Mouse (Mus musculus): Measurements from ENCODE around the gene Ccp110. TPM values are rescaled to one million over a fixed set of nuclear protein-coding genes. Genes with fewer than 3 reads are reported as not detected.

Ccp110 gene
- polyA plus RNA-seq, 1 experiment = 59.8 TPM

DNA sequence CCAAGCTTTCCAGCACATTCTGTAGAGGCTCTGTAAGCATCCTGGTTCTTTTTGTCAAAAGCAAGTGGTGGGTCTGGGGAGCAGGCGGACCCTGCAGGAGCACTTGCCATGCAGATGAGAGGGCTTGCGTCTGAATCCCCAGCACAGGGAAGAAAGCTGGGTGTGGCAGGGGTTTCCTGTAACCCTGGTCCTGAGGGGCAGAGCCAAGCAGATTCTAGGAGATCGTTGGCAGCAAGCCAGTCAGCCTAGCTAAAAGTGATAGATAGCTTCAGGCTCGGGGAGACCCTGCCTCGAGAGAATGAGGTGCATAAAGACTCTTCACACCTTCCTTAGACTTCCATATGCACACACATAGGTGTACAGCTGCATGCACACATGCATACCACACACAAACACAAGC, 47.0 kb downstream of the Ccp110 start:
- Histone ChIP-seq H3K27ac (ENCODE audit: control insufficient read depth, insufficient read depth, low read depth, low read length) (no peak overlapping the region), H3K4me1 (ENCODE audit: control insufficient read depth, insufficient read depth, low read length) (no peaks in the 10 kb centered on the region), H3K27me3 (ENCODE audit: control insufficient read depth, insufficient read depth, low read length) (no peaks in the 10 kb centered on the region), H3K36me3 (ENCODE audit: control insufficient read depth, insufficient read depth, low read length) (no peaks in the 10 kb centered on the region; the same call in 1 of the 2 replicates), H3K4me3 (ENCODE audit: control insufficient read depth, low read depth, low read length) (no peak overlapping the region)
- TF ChIP-seq POLR2A (IDR thresholded peaks at IDR 0.05; ENCODE audit: control insufficient read depth, low read depth, low read length) (no peak), CTCF (IDR thresholded peaks at IDR 0.05; ENCODE audit: control insufficient read depth, insufficient read depth, insufficient replicate concordance, low read depth, low read length) (no peak)

DNA sequence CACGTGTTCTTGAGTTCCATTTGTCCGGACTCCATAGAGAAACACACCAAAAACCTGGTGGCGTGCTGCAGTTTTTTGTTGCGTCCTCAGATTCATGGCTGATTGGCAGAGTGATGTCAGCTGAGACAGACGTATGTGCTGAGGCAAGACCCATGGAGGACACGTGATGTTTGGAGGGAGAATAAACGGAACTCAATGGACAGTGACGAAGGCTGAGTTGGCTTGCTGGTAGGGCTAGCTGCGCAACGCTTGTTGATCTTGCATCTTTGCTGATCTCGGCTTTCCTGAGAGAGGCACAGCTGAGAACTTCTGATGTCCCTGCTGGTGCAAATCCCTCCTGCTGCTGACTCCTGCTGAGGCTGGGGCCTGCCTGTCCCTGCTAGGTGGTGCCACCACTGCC, 51.6 kb downstream of the Ccp110 start:
- Histone ChIP-seq H3K36me3 (ENCODE audit: control insufficient read depth, insufficient read depth, low read length) (no peaks in the 10 kb centered on the region; the same call in none of the 2 replicates), H3K4me3 (ENCODE audit: control insufficient read depth, low read depth, low read length) (no peak overlapping the region), H3K27me3 (ENCODE audit: control insufficient read depth, insufficient read depth, low read length) (no peaks in the 10 kb centered on the region), H3K27ac (ENCODE audit: control insufficient read depth, insufficient read depth, low read depth, low read length) (no peak overlapping the region), H3K4me1 (ENCODE audit: control insufficient read depth, insufficient read depth, low read length) (no peaks in the 10 kb centered on the region)
- no peak for TF ChIP-seq POLR2A (IDR thresholded peaks at IDR 0.05; ENCODE audit: control insufficient read depth, low read depth, low read length)
- no peak for TF ChIP-seq CTCF (IDR thresholded peaks at IDR 0.05; ENCODE audit: control insufficient read depth, insufficient read depth, insufficient replicate concordance, low read depth, low read length)

DNA sequence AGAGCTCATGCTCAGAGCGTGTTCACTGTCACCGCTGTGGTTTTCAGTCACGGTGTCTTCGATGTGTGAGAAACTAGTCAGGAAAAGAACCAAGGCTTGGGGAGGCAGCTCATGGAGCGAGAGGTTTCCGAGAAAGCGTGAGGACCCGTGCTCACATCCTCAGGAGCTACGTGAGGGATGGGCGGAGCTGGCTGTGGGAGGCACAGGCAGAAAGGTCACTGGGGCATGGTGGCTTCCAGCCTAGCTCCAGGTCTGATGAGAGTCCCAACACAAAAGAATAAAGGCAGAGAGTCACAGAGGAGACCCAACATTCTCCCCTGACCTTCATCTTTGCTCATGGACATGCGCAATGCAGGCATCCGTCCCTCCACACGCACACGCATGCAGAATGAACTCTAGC, 52.4 kb downstream of the Ccp110 start:
- Histone ChIP-seq H3K4me1 (ENCODE audit: control insufficient read depth, insufficient read depth, low read length) (no peaks in the 10 kb centered on the region), H3K36me3 (ENCODE audit: control insufficient read depth, insufficient read depth, low read length) (no peaks in the 10 kb centered on the region; the same call in none of the 2 replicates), H3K27me3 (ENCODE audit: control insufficient read depth, insufficient read depth, low read length) (no peaks in the 10 kb centered on the region), H3K4me3 (ENCODE audit: control insufficient read depth, low read depth, low read length) (no peak overlapping the region), H3K27ac (ENCODE audit: control insufficient read depth, insufficient read depth, low read depth, low read length) (no peak overlapping the region)
- TF ChIP-seq CTCF (IDR thresholded peaks at IDR 0.05; ENCODE audit: control insufficient read depth, insufficient read depth, insufficient replicate concordance, low read depth, low read length) (no peak), POLR2A (IDR thresholded peaks at IDR 0.05; ENCODE audit: control insufficient read depth, low read depth, low read length) (no peak)

DNA sequence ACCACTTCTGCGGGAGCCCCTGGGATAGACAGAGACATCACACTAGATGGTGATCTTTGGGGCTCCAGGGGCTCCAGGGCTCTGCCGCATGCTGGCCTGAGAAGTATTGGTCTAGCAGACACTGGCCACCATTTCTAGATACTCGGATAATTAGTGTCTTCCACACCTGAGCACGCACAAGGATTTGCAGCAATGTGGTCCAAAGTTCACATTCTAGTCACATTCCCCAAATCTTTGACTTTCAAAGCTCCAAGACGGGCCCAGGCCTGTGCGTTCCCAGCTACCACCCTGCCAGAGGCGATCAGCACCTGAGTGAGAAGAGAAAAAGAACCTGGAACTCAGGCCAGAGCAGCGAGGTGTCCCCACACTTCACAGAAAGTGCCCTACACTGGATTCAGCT, 53.3 kb downstream of the Ccp110 start:
- no peak for TF ChIP-seq POLR2A (IDR thresholded peaks at IDR 0.05; ENCODE audit: control insufficient read depth, low read depth, low read length)
- TF ChIP-seq CTCF (IDR thresholded peaks at IDR 0.05; ENCODE audit: control insufficient read depth, insufficient read depth, insufficient replicate concordance, low read depth, low read length) = no peak
- no peaks in the 10 kb centered on the region for H3K27me3 ChIP-seq (ENCODE audit: control insufficient read depth, insufficient read depth, low read length)
- no peak overlapping the region for H3K27ac ChIP-seq (ENCODE audit: control insufficient read depth, insufficient read depth, low read depth, low read length)

DNA sequence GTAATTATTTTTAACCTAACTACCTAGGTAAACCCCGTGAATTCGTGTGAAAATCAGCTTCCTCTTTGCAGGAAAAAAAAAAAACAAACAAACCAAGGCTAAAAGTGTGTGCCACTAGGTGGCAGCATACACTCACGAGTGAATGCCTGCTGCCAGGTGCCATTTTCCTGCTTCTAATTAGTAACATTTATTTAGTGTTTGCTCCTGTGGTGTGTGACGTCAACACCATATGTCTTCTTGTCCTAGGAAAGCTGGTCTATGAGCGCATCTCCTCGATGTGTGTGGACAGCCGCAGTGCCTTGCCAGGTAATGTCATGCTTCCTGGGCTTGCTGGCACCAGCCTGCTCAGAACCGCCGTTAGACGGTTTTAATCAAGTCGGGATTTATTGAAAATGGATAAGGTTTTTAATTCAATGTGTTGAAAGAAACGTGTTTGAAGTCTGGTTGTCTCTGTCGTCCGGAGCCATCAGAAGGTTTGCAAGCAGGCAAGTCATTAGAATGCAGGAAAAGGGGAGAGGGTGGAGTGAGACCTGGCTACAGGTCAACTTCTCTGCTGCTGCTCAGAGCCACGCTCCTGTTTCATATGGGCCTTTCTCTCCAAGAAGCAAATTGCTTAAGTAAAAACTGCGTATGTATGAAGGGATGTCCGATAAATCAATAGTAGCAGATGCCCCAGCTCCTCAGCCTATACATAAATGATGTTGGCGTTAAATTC, 53.9 kb downstream of the Ccp110 start:
- H3K27ac ChIP-seq (ENCODE audit: control insufficient read depth, insufficient read depth, low read depth, low read length) = no peak overlapping the region
- no peaks in the 10 kb centered on the region for H3K27me3 ChIP-seq (ENCODE audit: control insufficient read depth, insufficient read depth, low read length)

More for the DNA sequence above, 53.3 kb downstream of the Ccp110 start:
- Histone ChIP-seq H3K4me1 (ENCODE audit: control insufficient read depth, insufficient read depth, low read length) (no peaks in the 10 kb centered on the region), H3K4me3 (ENCODE audit: control insufficient read depth, low read depth, low read length) (no peak overlapping the region), H3K36me3 (ENCODE audit: control insufficient read depth, insufficient read depth, low read length) (no peaks in the 10 kb centered on the region; the same call in none of the 2 replicates)

DNA sequence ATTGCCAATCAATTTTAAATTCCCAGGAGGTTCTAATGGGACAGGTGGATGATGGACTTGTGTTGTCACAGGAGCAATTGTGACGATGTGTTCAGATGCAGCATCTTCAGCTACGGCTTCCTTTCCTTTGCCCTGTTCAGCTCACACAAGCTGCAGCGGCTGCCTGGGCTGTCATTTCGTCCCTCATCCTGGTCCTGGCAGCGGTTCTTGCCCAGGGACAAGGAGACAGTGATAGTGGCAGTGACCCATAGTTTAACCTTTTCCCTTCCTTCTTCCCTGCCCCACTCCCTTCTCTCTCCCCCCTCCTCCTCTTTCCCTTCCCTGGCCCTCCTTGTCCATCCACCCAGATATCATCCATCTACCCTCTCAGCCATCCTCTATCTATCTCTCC, 54.5 kb downstream of the Ccp110 start:
- no peak overlapping the region for H3K4me3 ChIP-seq (ENCODE audit: control insufficient read depth, low read depth, low read length)
- no peaks in the 10 kb centered on the region for H3K4me1 ChIP-seq (ENCODE audit: control insufficient read depth, insufficient read depth, low read length)
- no peaks in the 10 kb centered on the region for H3K27me3 ChIP-seq (ENCODE audit: control insufficient read depth, insufficient read depth, low read length)
- TF ChIP-seq POLR2A (IDR thresholded peaks at IDR 0.05; ENCODE audit: control insufficient read depth, low read depth, low read length) = no peak
- no peak for TF ChIP-seq CTCF (IDR thresholded peaks at IDR 0.05; ENCODE audit: control insufficient read depth, insufficient read depth, insufficient replicate concordance, low read depth, low read length)
- H3K36me3 ChIP-seq (ENCODE audit: control insufficient read depth, insufficient read depth, low read length) = no peaks in the 10 kb centered on the region; the same call in 1 of the 2 replicates
- H3K27ac ChIP-seq (ENCODE audit: control insufficient read depth, insufficient read depth, low read depth, low read length) = no peak overlapping the region

More for the DNA sequence above, 53.9 kb downstream of the Ccp110 start:
- Histone ChIP-seq H3K4me3 (ENCODE audit: control insufficient read depth, low read depth, low read length) (no peak overlapping the region), H3K36me3 (ENCODE audit: control insufficient read depth, insufficient read depth, low read length) (no peaks in the 10 kb centered on the region; the same call in none of the 2 replicates), H3K4me1 (ENCODE audit: control insufficient read depth, insufficient read depth, low read length) (no peaks in the 10 kb centered on the region)
- TF ChIP-seq CTCF (IDR thresholded peaks at IDR 0.05; ENCODE audit: control insufficient read depth, insufficient read depth, insufficient replicate concordance, low read depth, low read length) = no peak; the same call in 1 of the 2 replicates
- no peak for TF ChIP-seq POLR2A (IDR thresholded peaks at IDR 0.05; ENCODE audit: control insufficient read depth, low read depth, low read length)

DNA sequence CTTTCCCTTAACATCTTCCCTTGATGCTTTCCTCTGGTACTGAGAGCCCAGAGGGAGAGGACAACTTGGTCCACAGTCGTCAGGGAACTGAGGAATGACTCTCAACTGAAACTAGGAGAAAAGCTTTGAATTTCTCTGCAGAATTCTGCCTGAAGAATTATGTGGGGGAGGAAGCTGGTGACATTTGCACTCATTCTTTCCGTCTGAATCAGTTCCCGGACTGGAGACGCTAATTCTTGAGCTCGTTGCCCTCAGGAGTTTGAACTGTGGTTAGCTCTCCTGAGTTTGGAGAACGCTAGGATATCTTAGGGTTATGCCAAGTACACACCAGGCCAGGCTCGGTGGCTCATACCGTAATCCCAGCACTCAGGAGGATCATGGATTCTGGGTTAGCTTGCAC, 56.9 kb downstream of the Ccp110 start:
- Histone ChIP-seq H3K4me3 (ENCODE audit: control insufficient read depth, low read depth, low read length) (no peak overlapping the region), H3K4me1 (ENCODE audit: control insufficient read depth, insufficient read depth, low read length) (no peaks in the 10 kb centered on the region), H3K27ac (ENCODE audit: control insufficient read depth, insufficient read depth, low read depth, low read length) (no peak overlapping the region), H3K36me3 (ENCODE audit: control insufficient read depth, insufficient read depth, low read length) (no peaks in the 10 kb centered on the region; the same call in none of the 2 replicates), H3K27me3 (ENCODE audit: control insufficient read depth, insufficient read depth, low read length) (no peaks in the 10 kb centered on the region)
- no peak for TF ChIP-seq POLR2A (IDR thresholded peaks at IDR 0.05; ENCODE audit: control insufficient read depth, low read depth, low read length)
- no peak for TF ChIP-seq CTCF (IDR thresholded peaks at IDR 0.05; ENCODE audit: control insufficient read depth, insufficient read depth, insufficient replicate concordance, low read depth, low read length)

Measured in testis, adult 2 months (tissue).